Mouse (Mus musculus): ENCODE measurements around the gene Kcng1. TPM values are rescaled to one million over a fixed set of nuclear protein-coding genes. Genes with fewer than 3 reads are reported as not detected.
A peak's percentile ranks its signal among the peaks of the same experiment; 100 is the strongest.

Kcng1 gene
- polyA plus RNA-seq, 1 experiment, result 7.2 TPM

DNA sequence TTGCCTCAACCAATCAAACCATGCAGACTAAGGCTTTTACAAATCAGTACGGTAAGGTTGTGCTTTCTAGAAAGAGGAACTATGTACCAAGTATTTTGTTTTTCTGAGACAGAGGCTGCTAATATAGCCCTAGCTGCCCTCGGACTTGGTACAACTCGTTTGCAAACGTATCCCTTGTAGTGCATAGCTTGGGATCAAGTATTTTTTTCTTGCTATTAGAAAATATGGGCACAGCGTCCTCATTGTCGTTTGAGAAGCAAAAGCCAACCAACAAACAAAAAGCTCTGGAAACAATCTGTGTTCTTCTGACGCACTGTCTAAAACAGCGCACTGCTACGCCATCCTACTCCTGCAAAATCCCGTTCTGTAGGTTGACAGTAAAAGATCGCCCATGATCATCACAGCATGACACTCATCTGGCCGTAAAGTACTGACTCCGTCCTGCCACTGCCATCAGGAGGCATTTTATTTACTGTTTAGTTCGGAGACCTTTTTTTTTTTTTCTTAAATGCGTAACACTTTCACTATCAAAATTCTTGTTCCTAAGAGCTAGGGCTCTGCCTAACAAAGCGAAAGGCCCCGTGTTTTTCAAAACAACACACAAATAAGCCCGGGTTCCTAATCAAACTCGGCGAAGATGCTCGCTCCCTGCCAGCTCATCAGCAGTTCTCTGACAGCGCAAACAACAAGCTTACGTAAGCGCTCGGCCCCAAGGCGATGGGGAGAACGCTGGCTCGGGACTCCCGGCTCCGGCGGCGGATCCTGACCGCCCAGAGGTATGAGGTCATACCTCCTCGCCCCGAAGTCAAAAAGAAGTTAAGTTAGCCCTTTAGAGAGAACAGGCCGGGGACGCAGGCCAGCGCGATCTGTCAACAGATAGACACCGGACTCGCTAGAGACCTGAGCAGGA, 52.2 kb downstream of the Kcng1 start:
- H3K4me3 ChIP-seq (ENCODE audit: insufficient read depth, low read length), result peak overlapping the region; percentile 51
- no peak for TF ChIP-seq CTCF (IDR thresholded peaks at IDR 0.05; ENCODE audit: extremely low read depth, insufficient read depth, low read length)
- no peak for TF ChIP-seq POLR2A (IDR thresholded peaks at IDR 0.05; ENCODE audit: extremely low read depth, insufficient read depth, low read length)
- H3K27ac ChIP-seq (ENCODE audit: insufficient read depth, low read length), result peak overlapping the region; percentile 81
- H3K4me1 ChIP-seq (ENCODE audit: control insufficient read depth, insufficient read depth, low read length), result peaks cover 2% of the 10 kb centered on the region

DNA sequence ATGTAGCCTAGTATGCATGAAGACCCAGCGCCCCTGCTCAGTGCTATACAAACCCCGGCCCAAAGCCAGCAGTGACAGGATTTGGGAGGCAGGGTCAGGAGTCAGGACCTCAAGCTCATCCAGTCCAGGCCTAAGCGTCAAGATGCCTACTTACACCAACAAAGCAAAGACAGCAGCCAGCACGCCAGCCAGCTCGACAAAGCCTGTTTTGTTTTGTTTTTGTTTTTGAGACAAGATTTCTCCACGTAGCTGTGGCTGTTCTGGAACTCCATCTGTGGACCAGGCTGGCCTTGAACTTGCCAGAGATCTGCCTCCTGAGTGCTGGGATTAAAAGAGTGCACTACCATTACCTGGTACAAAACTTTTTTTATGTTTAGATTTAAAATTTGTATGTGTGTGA, 58.2 kb downstream of the Kcng1 start:
- Histone ChIP-seq H3K27ac (ENCODE audit: insufficient read depth, low read length) (no peak overlapping the region), H3K4me1 (ENCODE audit: control insufficient read depth, insufficient read depth, low read length) (peaks cover 2% of the 10 kb centered on the region), H3K4me3 (ENCODE audit: insufficient read depth, low read length) (no peak overlapping the region)
- TF ChIP-seq POLR2A (IDR thresholded peaks at IDR 0.05; ENCODE audit: extremely low read depth, insufficient read depth, low read length), result no peak
- no peak for TF ChIP-seq CTCF (IDR thresholded peaks at IDR 0.05; ENCODE audit: extremely low read depth, insufficient read depth, low read length)

DNA sequence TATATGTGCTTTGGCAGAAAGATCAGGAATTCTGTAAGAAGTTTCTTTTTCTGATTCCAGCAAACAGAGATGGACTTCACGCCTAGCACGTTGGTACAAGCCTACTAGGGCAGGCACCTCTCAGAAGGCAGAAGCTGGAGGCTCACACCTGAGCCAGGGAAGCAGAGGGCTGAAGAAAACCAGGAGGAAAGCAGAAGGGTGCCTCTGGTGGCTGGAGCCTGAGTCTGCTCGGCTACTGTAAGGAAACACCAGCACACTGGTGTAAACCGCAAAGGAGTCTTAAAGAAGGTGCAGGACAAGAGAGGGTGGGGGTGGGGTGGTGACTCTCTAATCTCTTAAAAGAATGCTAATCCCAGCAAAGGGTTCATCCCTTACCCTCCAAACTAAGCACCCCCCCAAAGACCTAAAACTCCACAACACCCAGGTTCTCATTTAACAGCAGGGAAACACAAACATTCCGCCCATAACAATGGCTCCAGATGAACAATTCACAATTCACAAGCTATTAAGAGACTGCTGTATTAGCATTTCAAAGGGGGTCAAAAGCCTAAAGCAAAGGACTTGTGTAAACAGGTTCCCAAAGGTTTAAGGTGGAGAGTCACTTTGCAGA, 67.6 kb downstream of the Kcng1 start:
- TF ChIP-seq CTCF (IDR thresholded peaks at IDR 0.05; ENCODE audit: extremely low read depth, insufficient read depth, low read length) (0 out of 2 replicates have a peak, but pooled peaks have one; percentile 2), POLR2A (IDR thresholded peaks at IDR 0.05; ENCODE audit: extremely low read depth, insufficient read depth, low read length) (no peak)
- Histone ChIP-seq H3K4me1 (ENCODE audit: control insufficient read depth, insufficient read depth, low read length) (no peaks in the 10 kb centered on the region), H3K27ac (ENCODE audit: insufficient read depth, low read length) (no peak overlapping the region)

More for the DNA sequence above, 67.6 kb downstream of the Kcng1 start:
- no peak overlapping the region for H3K4me3 ChIP-seq (ENCODE audit: insufficient read depth, low read length)

Other genes starting within 250 kb of the Kcng1 start
- gene Pard6b, start 200.7 kb downstream of the Kcng1 start, polyA plus RNA-seq (2012; rRNA removed), result 3.3 and 3.6 TPM in 2 replicates
- gene Adnp, start 74.6 kb downstream of the Kcng1 start, polyA plus RNA-seq (2012; rRNA removed), result 33.0 and 34.5 TPM in 2 replicates
- 32.5 and 36.9 TPM in 2 replicates for gene Gm20716, start 51.4 kb downstream of the Kcng1 start, polyA plus RNA-seq (2012; rRNA removed)
- 22.2 and 22.4 TPM in 2 replicates for gene Dpm1, start 51.1 kb downstream of the Kcng1 start, polyA plus RNA-seq (2012; rRNA removed)
- gene Mocs3, start 51.1 kb downstream of the Kcng1 start, polyA plus RNA-seq (2012; rRNA removed), result 13.9 and 14.6 TPM in 2 replicates